Mouse (Mus musculus): ENCODE results near the gene Celsr2.

The Celsr2 gene

GRCm38 (mm10) chr3:108378875-108379663, 36.3 kb downstream of the Celsr2 start:
- DNase-seq (ENCODE audit: low read depth), result no peak

- no peak for DNase-seq (ENCODE audit: low read depth)
These were observed 42.7 kb downstream of the Celsr2 start for GRCm38 (mm10) chr3:108372691-108373090.

- DNase-seq (ENCODE audit: low read depth), result no peak
These were observed 43.1 kb downstream of the Celsr2 start for GRCm38 (mm10) chr3:108372274-108372673.

- DNase-seq (ENCODE audit: low read depth), result no peak
These were observed 46.6 kb downstream of the Celsr2 start for GRCm38 (mm10) chr3:108368721-108369120.

GRCm38 (mm10) chr3:108367828-108368227, 47.5 kb downstream of the Celsr2 start:
- DNase-seq (ENCODE audit: low read depth), result no peak

- no peak for DNase-seq (ENCODE audit: low read depth)
These were observed 48.2 kb downstream of the Celsr2 start for GRCm38 (mm10) chr3:108367173-108367572.

GRCm38 (mm10) chr3:108364270-108364995, 50.9 kb downstream of the Celsr2 start, which contains the start of gene Mybphl:
Gene Mybphl, plus strand, starts transcription at chr3:108364911.
- DNase-seq (ENCODE audit: low read depth), result no peak

- DNase-seq (ENCODE audit: low read depth), result no peak
These were observed 51.7 kb downstream of the Celsr2 start for GRCm38 (mm10) chr3:108363626-108364025.

GRCm38 (mm10) chr3:108360894-108361293, 54.5 kb downstream of the Celsr2 start:
- DNase-seq (ENCODE audit: low read depth), result no peak

- DNase-seq (ENCODE audit: low read depth), result no peak
These were observed 56.9 kb downstream of the Celsr2 start for GRCm38 (mm10) chr3:108358445-108358844.

- DNase-seq (ENCODE audit: low read depth), result no peak
These were observed 58.3 kb downstream of the Celsr2 start for GRCm38 (mm10) chr3:108357051-108357450.

GRCm38 (mm10) chr3:108355245-108355644, 60.1 kb downstream of the Celsr2 start:
- DNase-seq (ENCODE audit: low read depth), result no peak

- no peak for DNase-seq (ENCODE audit: low read depth)
These were observed 67.0 kb downstream of the Celsr2 start for GRCm38 (mm10) chr3:108348376-108348775.

- DNase-seq (ENCODE audit: low read depth), result no peak
These were observed 69.5 kb downstream of the Celsr2 start for GRCm38 (mm10) chr3:108345855-108346254.

GRCm38 (mm10) chr3:108342185-108342584, 73.2 kb downstream of the Celsr2 start:
- DNase-seq (ENCODE audit: low read depth), result no peak

- no peak for DNase-seq (ENCODE audit: low read depth)
These were observed 74.3 kb downstream of the Celsr2 start for GRCm38 (mm10) chr3:108341040-108341439.
